Comparison of ENCODE assay signal across 15 mouse cellular contexts in genomic region chr11:19935524-19936354, GRCm38 (mm10). TPM values are rescaled to one million over a fixed set of nuclear protein-coding genes. Genes with fewer than 3 reads are reported as not detected.
A peak's percentile ranks its signal among the peaks of the same experiment; 100 is the strongest.
DNase-seq lines count a peak whose midpoint lies in the region; ATAC-seq and TF ChIP-seq lines count a peak whose summit lies in the region.
"Had no signal": no experiment of that assay in that cellular context is flagged by ENCODE, and none has a peak within 500 bp of the region (broad histone marks: within the 10 kb centered on the region; RNA-seq: fewer than 3 reads in every experiment).

No protein-coding gene starts in this region.

- intact Hi-C loops in heart, postnatal 36 days (cut with DNase I): no loop called here

- H3K9ac ChIP-seq in heart, embryonic 11.5 days (ENCODE audit: low read depth, low read length): no peak overlapping the region
- no peak overlapping the region for H3K9ac ChIP-seq in lung, embryonic 14.5 days
- H3K9ac ChIP-seq in heart, embryonic 16.5 days (ENCODE audit: low read length): no peak overlapping the region
- H3K9ac ChIP-seq: lung, embryonic 15.5 days had no signal

- peak; percentile 61 to 66 for DNase-seq in cerebellum, adult 2 months
- no peak for DNase-seq in cerebellum, adult 11 months
- no peak for DNase-seq in heart, postnatal 36 days
- DNase-seq in lung, embryonic 14.5 days: peak; percentile 51
- no peak for DNase-seq in lung, postnatal 4 days
- DNase-seq: embryo, embryonic 11 days; thymus, postnatal 4 days had no signal

- TF ChIP-seq POLR2A in cerebellum, adult 2 months (IDR thresholded peaks at IDR 0.05; ENCODE audit: borderline replicate concordance, insufficient read depth, low read length): no peak

- ATAC-seq in heart, embryonic 11.5 days (replicated peaks; ENCODE audit: insufficient number of reproducible peaks, low FRiP score, low TSS enrichment): no peak
- no peak for ATAC-seq in lung, embryonic 14.5 days (ENCODE audit: insufficient read depth)
- ATAC-seq in heart, embryonic 16.5 days (replicated peaks; ENCODE audit: extremely low read depth, insufficient read depth, low FRiP score): no peak
- no peak for ATAC-seq in megakaryocyte progenitor cell, adult 5-6 weeks (replicated peaks; ENCODE audit: poor library complexity)
- ATAC-seq: hindbrain, embryonic 16.5 days; Patski had no signal

- 15% methylated on average over 7 of the region's 7 CpGs for WGBS in cerebellum, adult 2 months
- 27% methylated on average over 7 of the region's 7 CpGs for WGBS in heart, embryonic 11.5 days (ENCODE audit: insufficient replicate concordance)
- WGBS in lung, embryonic 14.5 days: 29% methylated on average over 7 of the region's 7 CpGs
- 33% methylated on average over 7 of the region's 7 CpGs for WGBS in heart, embryonic 16.5 days

- H3K27ac ChIP-seq in cerebellum, adult 2 months (ENCODE audit: insufficient read depth, low read length): peak overlapping the region; percentile 61; the same call in 1 of the 2 replicates
- peak overlapping the region; percentile 75 for H3K27ac ChIP-seq in heart, embryonic 11.5 days (ENCODE audit: low read depth, low read length)
- H3K27ac ChIP-seq in lung, embryonic 14.5 days (ENCODE audit: low read depth): no peak overlapping the region
- peak overlapping the region; percentile 73 for H3K27ac ChIP-seq in heart, embryonic 16.5 days (ENCODE audit: low read length)
- H3K27ac ChIP-seq: lung, embryonic 15.5 days; stomach, postnatal 0 days had no signal

- TF ChIP-seq CTCF in cerebellum, adult 2 months (IDR thresholded peaks at IDR 0.05; ENCODE audit: borderline replicate concordance, insufficient read depth, low read depth, low read length): no peak
- TF ChIP-seq CTCF in lung, embryonic 14.5 days (IDR thresholded peaks at IDR 0.05; ENCODE audit: low read depth): no peak

- H3K36me3 ChIP-seq in heart, embryonic 11.5 days (ENCODE audit: control insufficient read depth, insufficient read depth, low read length): no peaks in the 10 kb centered on the region
- no peaks in the 10 kb centered on the region; the same call in 1 of the 2 replicates for H3K36me3 ChIP-seq in lung, embryonic 14.5 days (ENCODE audit: insufficient read depth)
- no peaks in the 10 kb centered on the region for H3K36me3 ChIP-seq in heart, embryonic 16.5 days (ENCODE audit: control insufficient read depth, insufficient read depth)
- H3K36me3 ChIP-seq: lung, embryonic 15.5 days had no signal

- no peaks in the 10 kb centered on the region for H3K9me3 ChIP-seq in heart, embryonic 11.5 days (replicated peaks; ENCODE audit: control insufficient read depth, low read length)
- H3K9me3 ChIP-seq in lung, embryonic 14.5 days (ENCODE audit: low read depth, low read length): no peaks in the 10 kb centered on the region
- no peaks in the 10 kb centered on the region for H3K9me3 ChIP-seq in heart, embryonic 16.5 days (replicated peaks; ENCODE audit: control insufficient read depth, low read length)
- H3K9me3 ChIP-seq: lung, embryonic 15.5 days had no signal

- peaks cover 48% of the 10 kb centered on the region for H3K4me1 ChIP-seq in cerebellum, adult 2 months (ENCODE audit: control insufficient read depth, insufficient read depth, low read length)
- peaks cover 34% of the 10 kb centered on the region for H3K4me1 ChIP-seq in heart, embryonic 11.5 days (ENCODE audit: control insufficient read depth, insufficient read depth, low read length)
- H3K4me1 ChIP-seq in lung, embryonic 14.5 days (ENCODE audit: insufficient read depth): no peaks in the 10 kb centered on the region
- H3K4me1 ChIP-seq in heart, embryonic 16.5 days (ENCODE audit: control insufficient read depth, insufficient read depth, low read length): peaks cover 35% of the 10 kb centered on the region

- peak overlapping the region; percentile 49; the same call in 1 of the 2 replicates for H3K4me2 ChIP-seq in heart, embryonic 11.5 days
- no peak overlapping the region for H3K4me2 ChIP-seq in lung, embryonic 14.5 days
- peak overlapping the region; percentile 41 for H3K4me2 ChIP-seq in heart, embryonic 16.5 days (ENCODE audit: low read depth, low read length)
- H3K4me2 ChIP-seq: lung, embryonic 15.5 days had no signal

- no peaks in the 10 kb centered on the region for H3K27me3 ChIP-seq in cerebellum, adult 2 months (ENCODE audit: control insufficient read depth, insufficient read depth, low read length)
- H3K27me3 ChIP-seq in heart, embryonic 11.5 days (ENCODE audit: control insufficient read depth, insufficient read depth, low read length): no peaks in the 10 kb centered on the region
- H3K27me3 ChIP-seq in lung, embryonic 14.5 days (ENCODE audit: insufficient read depth, low read length): no peaks in the 10 kb centered on the region
- H3K27me3 ChIP-seq in heart, embryonic 16.5 days (ENCODE audit: control insufficient read depth, insufficient read depth, low read length): no peaks in the 10 kb centered on the region
- H3K27me3 ChIP-seq: Patski had no signal

- H3K4me3 ChIP-seq in cerebellum, adult 2 months (replicated peaks; ENCODE audit: insufficient read depth, low read depth, low read length): peak overlapping the region; percentile 8
- no peak overlapping the region for H3K4me3 ChIP-seq in heart, embryonic 11.5 days (ENCODE audit: low read depth, low read length)
- H3K4me3 ChIP-seq in lung, embryonic 14.5 days (ENCODE audit: low read depth, low read length): no peak overlapping the region
- no peak overlapping the region for H3K4me3 ChIP-seq in heart, embryonic 16.5 days (ENCODE audit: low read length)
- H3K4me3 ChIP-seq: erythroblast, embryonic 14.5 days; lung, embryonic 15.5 days had no signal

RNA-seq across cellular contexts. Expression of gene Spred2, which starts 11.6 kb away (rescaled TPM):
- polyA plus RNA-seq in cerebellum, adult 2 months (2012; rRNA removed): 40.3 and 40.6 TPM in 2 replicates
- polyA plus RNA-seq in heart, embryonic 11.5 days (2014; fragmentation: Nextera tagmentation; extraction: Ambion mirVana): 4.4 and 4.7 TPM in 2 replicates
- 10 to 100 TPM; 23.4 to 28.4 TPM for total RNA-seq in heart, postnatal 36 days (2021)
- polyA plus RNA-seq in lung, embryonic 14.5 days (2014; fragmentation: Nextera tagmentation; extraction: Ambion mirVana): 7.0 and 7.2 TPM in 2 replicates
- polyA plus RNA-seq in heart, embryonic 16.5 days (2015; fragmentation: Nextera tagmentation; extraction: Ambion mirVana): 4.1 and 4.5 TPM in 2 replicates
- total RNA-seq in megakaryocyte progenitor cell, adult 5-6 weeks (2015): 16.9 and 20.7 TPM in 2 replicates
- 4.4 and 5.0 TPM in 2 replicates for total RNA-seq in megakaryocyte progenitor cell, adult 5-6 weeks (2017)

Comparison
In these comparisons a context has a peak if more than half of its experiments do, and no peak if none do; other contexts are left out.
1. DNase-seq: peak in cerebellum, adult 2 months (2 of 2) and lung, embryonic 14.5 days (single experiment); none in cerebellum, adult 11 months (single experiment), heart, postnatal 36 days (0 of 2) and lung, postnatal 4 days (0 of 2).